Mouse (Mus musculus) activated CD4-positive, CD25-positive, alpha-beta regulatory T cell, adult 9 weeks (primary cell): Measurements from ENCODE around the gene Gm5134. TPM values are rescaled to one million over a fixed set of nuclear protein-coding genes. Genes with fewer than 3 reads are reported as not detected.

Experiments used
- polyA plus RNA-seq: library from polyadenylated mRNA; unstranded; fragments of 100-300 nt; shearing (Covaris generic); gene quantifications from one replicate; pipeline ENCODE4 v1.2.1, GENCODE M21; 2017

Gm5134 gene
- 1.7 TPM for polyA plus RNA-seq

GRCm38 (mm10) chr10:75954381-75954811, at the start of gene Gm5134:
TSS of gene Gm5134 (plus strand) at chr10:75954514.

DNA sequence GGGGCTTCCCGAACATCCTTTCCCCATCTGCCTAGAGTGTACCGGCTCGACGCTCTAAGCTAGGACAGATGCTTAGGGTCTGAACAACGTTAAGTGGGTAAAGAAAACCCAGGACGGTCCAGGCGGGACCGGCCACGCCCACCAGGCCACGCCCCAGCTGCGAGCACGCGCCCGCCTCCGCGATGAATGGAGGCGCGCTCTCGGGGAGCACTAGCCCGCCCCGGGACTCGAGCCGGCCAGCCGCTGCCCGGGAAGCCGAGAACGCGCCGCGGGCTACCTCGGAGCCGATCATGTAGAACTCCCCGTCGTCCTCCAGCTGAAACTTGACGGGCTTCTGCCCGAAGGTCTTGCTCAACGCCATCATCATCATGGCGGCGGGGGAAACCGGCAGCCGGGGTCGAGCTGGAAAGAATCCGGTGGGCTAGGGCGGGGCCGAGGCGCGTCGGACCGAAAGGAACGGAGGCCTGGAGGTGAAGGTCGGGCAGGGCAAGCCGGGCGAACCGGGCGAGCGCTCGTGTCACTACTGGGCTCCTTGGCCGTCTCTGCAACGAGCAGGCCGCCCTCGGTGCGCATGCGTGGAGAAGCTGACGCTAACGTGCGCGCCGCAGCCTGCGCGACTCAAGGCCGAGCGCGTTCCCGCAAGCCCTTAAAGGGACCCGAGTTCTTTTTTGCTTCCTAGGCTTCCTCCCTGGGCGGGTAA, 33.1 kb upstream of the Gm5134 start, which contains the start of gene Smarcb1:
TSS of gene Smarcb1 (minus strand) at position 592 of the 700 bp plus-strand sequence.

GRCm38 (mm10) chr10:75932891-75933290, 21.4 kb upstream of the Gm5134 start, which contains the start of gene Chchd10:
TSS of gene Chchd10 (plus strand) at chr10:75933130.

GRCm38 (mm10) chr10:75935680-75936541, 18.4 kb upstream of the Gm5134 start, which contains the start of gene Mmp11:
TSS of gene Mmp11 (minus strand) at chr10:75936496.

DNA sequence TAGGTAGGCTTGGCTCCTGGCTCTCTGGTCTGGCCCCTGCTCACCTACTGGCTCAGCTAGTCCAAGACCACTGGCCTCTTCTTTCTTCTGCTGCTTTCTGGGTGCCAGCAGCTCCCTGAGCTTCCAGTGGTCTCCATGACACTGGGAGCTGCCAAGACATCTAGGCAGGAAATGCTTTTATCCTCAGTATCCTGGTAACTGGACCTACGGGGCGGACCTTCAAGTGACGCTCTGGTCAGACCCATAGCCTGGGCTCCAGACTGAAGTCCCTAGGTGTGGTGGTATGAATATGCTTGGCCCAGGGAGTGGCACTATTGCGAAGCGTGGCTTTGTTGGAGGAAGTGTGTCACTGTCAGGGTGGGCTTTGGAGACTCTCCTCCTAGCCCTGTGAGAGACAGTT, 13.8 kb upstream of the Gm5134 start, which contains the start of gene Gm867:
TSS of gene Gm867 (minus strand) at position 153 of the 400 bp plus-strand sequence.

GRCm38 (mm10) chr10:75942736-75943477, 11.4 kb upstream of the Gm5134 start, which contains the start of gene Vpreb3:
TSS of gene Vpreb3 (plus strand) at chr10:75943057.

DNA sequence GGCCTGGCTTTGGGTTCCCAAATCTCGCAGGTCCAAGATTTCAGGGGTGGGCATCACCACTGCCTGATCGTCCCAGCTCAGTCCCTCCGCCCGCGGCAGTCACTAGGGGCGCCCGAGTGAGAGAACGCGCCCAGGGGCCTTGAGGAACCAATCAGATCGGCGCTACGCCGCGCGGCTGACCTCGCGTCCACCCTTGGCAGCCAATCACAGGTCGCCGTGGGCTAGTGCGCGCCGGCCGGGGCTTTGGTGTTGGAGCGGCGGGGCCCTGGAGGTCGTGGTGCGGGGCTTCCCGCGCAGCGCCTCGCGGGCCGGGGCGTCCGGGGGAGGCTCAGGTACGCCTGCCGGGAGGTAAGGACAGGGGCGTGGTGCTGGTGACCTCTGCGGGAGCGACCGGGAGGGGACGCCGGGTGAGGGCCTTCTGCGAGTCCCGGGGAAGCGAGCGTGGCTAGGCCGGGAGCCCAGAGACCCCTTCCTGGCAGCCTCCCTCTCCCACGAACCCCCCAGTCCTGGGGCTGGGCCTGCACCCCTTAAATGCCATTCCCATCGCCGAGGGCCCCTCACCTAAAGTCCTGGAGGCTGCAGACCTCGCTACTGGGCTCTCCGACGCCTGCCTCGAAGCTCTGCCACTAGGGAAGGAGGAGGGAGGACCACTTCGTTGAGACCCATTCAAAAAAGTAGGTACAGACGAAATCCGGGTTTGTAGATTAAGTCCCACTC, 78.2 kb downstream of the Gm5134 start, which contains the start of gene Zfp280b:
TSS of gene Zfp280b (plus strand) at position 249 of the 717 bp plus-strand sequence.

Other genes with a start within 250 kb of the Gm5134 start
- 59.1 TPM for gene Cabin1, start 190.2 kb upstream of the Gm5134 start, polyA plus RNA-seq
- 79.9 TPM for gene Ddt, start 181.1 kb upstream of the Gm5134 start, polyA plus RNA-seq
- not detected for gene Gm20441, start 173.6 kb upstream of the Gm5134 start, polyA plus RNA-seq
- gene Gstt3, start 173.1 kb upstream of the Gm5134 start, polyA plus RNA-seq = 10.1 TPM
- 0.42 TPM for gene Gstt1, start 155.9 kb upstream of the Gm5134 start, polyA plus RNA-seq
- gene Gstt4, start 132.0 kb upstream of the Gm5134 start, polyA plus RNA-seq = not detected
- gene Gstt2, start 117.1 kb upstream of the Gm5134 start, polyA plus RNA-seq = 58.6 TPM
- 682 TPM for gene Mif, start 94.3 kb upstream of the Gm5134 start, polyA plus RNA-seq
- gene Derl3, start 61.1 kb upstream of the Gm5134 start, polyA plus RNA-seq = 3.1 TPM
- gene Smarcb1, start 32.9 kb upstream of the Gm5134 start, polyA plus RNA-seq = 120 TPM
- 55.3 TPM for gene Chchd10, start 21.4 kb upstream of the Gm5134 start, polyA plus RNA-seq
- gene Mmp11, start 18.0 kb upstream of the Gm5134 start, polyA plus RNA-seq = 8.0 TPM
- gene Gm867, start 13.8 kb upstream of the Gm5134 start, polyA plus RNA-seq = not detected
- 0.92 TPM for gene Vpreb3, start 11.5 kb upstream of the Gm5134 start, polyA plus RNA-seq
- gene Zfp280b, start 78.1 kb downstream of the Gm5134 start, polyA plus RNA-seq = 35.1 TPM
- not detected for gene Slc5a4b, start 156.4 kb downstream of the Gm5134 start, polyA plus RNA-seq
- gene Slc5a4a, start 192.9 kb downstream of the Gm5134 start, polyA plus RNA-seq = not detected